Mouse (Mus musculus): Measurements from ENCODE around the gene Cul4a. TPM values are rescaled to one million over a fixed set of nuclear protein-coding genes. Genes with fewer than 3 reads are reported as not detected.
A peak's percentile ranks its signal among the peaks of the same experiment; 100 is the strongest.

The Cul4a gene
- polyA plus RNA-seq, 3 experiments from 2014 or later: 15.3 to 20.1 (median 16.9) TPM

DNA sequence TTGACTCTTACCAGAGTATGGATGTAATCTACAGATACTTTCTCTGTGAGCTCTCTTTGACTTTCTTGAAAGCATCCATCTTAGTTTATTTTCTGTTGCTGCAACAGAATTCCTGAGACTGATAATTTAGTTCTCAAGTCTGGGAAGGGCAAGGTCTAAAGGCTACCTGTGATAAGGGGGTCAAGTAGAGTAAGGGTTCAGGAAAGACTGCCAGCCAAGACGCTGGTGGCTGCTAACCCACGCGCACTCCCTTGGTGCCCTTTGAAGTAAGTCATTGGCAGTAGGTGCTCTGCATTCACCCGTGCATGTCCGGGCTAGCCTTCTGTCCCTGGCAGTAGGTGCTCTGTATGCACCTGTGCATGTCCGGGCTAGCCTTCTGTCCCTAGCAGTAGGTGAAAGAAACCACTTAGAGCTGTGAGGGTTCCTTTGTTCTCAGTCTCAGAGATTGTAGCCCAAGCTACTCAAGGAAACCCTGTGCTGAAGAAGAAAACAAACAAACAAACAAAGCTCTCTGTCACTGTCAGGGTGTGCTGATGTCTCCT is 34.3 kb downstream of the Cul4a start:
- no peak for ATAC-seq

DNA sequence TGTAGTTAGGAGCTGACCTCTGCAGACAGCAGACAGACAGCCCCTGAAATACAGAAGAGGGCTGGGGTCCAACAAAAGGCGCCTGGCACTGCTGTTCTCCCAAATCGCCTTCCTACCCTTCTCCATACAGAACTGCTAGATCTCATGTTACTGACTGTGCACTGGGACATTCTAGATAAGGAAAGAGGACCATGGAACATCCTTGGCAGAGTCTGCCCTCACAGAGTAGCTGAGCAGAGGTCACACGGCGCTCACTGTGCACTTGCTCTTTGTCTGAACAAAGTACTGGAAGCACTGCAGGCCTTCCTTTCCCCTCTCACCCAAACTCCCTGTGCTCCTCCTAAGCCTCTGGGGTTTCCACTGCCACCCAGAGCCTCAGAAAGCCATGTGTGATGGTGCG is 36.3 kb downstream of the Cul4a start:
- ATAC-seq: no peak

DNA sequence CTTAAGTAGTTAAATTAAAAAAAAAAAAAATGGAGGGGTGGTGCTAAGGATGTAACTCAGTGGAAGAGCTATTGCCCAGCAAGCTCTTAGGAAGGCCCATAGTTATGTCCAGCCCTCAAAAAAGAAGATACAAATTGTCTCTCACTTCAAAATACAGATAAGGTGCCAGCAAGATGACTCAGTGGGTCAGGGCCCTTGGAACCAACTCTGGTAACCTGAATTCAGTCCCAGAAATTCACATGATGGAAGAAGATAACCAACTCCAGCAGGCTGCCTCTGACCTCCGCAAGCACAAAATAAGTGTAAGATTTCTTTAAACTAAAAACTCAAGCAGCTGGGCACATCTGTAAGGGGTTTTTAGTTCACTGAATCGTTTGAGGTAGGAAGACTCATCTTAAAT is 43.1 kb downstream of the Cul4a start:
- no peak for ATAC-seq

DNA sequence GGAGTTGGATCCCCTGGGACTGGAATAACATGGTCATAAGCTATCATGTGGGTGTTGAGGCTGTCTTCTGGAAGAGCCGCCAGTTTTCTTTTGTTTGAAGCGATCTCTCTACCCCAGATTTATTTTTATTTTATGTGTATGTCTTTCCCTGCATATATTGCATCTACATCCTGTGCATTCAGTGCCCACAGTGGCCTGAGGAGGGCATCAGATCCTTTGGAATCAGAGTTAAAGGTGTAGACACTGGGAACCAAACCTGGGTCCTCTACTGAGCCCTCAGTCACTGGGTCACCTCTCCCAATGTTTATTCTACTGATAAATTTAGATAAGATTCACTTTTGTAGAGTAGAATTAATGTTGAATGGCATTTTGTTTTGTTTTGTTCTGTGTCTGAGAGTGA is 43.9 kb downstream of the Cul4a start:
- ATAC-seq: no peak

DNA sequence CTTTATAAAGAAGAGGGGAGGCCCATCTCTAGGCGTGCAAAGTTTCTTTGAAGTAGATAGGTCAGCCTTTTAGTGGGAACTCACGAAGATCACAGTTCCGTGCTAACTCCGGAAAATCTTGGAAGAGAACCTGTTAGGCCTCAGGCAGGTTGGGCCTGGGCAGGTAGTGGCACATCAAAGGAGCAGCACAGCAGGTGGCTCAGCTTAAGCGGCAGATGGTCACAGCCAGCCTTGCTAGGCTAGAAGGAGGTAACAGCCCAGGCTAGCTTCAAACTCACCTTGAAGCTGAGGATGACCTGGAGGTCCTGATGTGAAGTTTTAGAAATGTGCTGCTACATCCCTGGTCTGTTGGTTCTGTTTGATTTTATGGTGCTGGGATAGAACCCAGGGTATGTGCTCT is 44.4 kb downstream of the Cul4a start:
- no peak for ATAC-seq

DNA sequence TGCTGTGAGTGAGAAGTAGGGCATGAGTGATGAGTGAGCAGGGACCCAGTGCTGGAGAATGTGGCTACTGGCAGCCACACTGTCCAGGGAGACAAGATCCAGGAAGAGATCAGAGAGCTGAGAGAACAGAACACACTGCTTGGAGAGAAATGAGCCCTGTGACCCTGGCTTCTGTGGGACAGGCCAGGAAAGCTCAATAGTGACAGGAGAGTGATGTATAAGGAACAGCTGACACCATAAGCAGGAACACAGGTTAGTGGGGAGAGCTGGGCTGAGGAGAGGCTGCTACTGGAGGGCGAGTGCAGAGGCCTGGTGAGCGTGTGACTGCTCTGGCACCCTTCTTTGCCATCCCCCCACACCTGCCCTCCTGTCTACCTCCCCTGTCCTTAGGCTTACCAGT is 45.5 kb downstream of the Cul4a start:
- ATAC-seq: no peak

DNA sequence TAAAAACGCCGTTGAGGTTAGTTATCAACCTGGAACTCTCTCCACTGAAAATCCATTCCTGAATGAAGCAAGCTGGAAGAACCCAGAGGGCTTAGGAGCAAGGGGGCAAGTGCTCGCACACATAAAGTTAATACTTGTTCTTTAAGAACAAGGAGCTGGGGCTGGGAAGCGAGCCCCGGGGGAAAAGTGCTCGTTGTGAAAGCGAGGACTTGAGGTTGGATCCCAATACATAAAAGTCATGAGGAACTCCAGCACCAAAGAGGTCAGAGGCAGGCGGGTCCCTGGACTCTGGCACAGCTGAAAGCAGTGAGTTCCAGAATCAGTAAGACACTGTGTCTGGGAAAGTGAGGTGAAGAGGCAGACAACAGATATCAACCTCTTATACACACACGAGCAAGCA is 48.7 kb downstream of the Cul4a start:
- ATAC-seq: no peak

DNA sequence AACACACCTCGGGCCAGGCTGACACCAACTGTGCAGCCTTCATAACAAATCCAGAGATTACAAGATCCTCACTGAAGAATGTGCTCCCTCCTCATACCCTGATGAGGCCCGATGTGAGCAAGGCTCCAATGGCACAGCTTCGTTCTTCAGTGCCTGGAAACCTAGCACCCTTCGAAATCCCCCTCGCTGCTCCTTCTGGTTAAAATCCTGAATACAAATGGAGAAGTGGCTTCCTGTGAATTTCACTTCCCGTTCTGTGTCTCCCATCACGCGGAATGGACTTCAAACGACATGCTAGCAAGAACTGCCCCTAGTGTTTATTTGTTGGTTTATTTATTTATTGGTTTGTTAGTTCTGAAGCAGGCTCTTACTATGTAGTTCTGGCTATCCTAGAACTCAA is 49.9 kb downstream of the Cul4a start:
- ATAC-seq: no peak

DNA sequence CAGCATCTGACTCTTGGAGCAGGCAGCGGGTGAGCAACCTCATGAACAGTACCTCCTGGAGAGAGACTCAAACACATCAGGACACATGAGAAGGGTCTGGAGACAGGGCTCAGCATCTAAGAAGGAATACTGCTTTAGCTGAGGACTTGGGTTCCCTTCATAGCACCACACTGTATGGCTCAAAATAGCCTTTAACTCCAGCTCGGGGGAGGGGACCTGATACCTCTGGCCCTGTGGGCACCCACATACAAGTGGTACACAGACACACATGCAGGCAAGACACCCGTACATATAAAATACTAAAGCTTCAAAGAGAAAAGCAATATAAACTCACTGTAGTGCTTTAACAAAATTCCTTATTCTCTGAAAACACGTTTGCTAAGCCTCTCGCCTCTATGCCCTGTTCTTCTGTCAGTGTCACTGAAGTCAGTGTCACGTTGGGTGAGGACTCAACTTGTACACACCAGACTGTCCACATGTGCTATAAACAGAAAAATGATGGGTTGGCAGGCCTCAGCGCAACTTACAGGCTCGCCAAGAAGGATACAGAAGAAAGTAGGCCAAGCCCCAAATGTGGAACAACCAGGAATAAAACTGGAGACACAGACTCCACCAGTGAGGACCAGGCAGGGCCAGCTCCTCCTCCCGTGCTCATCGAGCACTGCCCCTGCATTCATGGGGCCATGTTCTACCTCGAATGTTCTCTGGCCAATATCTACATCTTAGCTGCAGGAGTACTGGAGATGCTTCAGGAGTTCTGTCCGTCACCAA is 51.1 kb downstream of the Cul4a start:
- ATAC-seq: no peak

DNA sequence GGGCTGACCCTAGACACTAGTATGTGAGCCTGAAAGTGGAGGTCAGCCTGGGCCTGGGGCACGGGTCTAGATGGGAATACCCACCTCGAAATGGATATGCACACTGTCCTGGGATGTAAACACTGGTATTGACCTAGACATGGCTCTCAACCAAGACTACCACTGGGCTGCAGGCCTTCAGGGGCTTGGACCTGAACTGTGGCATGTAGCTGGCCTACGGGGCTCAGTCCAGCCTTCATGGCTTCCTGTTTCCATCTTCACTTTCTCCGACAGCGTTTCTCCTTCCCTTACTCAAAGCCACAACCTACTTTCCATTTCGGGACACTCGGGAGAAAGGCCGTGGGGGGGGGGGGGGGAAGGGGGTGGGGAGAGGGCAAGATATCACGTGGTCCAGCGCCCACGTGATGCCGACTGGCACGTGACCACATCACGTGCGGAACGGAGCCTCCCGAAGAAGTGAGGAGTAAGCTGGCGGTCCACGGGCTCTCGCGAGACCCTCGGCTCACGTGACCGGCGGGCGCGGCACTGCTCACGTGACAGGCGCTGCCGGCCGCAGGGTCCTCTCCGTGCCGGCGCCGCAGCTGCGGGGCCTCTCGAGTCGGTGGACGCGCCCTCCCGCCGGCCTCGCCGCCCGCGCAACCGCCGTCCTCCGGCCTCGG is 53.4 kb downstream of the Cul4a start, which contains the start of gene Lamp1:
Lamp1 (plus strand) TSS at position 444 of the 659 bp plus-strand sequence.
- ATAC-seq: peak; percentile 90

DNA sequence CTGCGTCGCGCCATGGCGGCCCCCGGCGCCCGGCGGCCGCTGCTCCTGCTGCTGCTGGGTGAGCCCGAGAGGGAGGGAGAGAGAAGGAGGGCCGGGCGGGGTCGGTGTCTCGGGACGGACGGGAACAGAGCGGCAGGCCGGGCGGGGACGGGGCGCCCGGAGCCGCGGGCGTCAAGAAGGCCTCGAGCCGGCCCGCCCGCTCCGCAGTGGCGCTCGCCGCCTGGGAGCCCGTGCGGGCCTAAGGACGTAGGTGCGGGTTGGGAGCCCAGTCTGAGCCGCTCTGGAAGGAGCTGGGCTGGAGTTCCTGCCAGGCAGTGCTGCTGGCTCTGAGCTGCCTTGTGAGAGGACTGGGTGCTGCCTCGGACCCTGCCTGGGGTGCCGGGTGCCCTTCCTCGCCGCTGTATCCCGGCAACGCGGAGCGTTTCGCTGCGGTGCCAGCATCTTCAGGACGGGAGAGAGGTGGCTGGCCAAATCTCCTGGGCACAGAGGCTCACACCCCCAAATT is 54.0 kb downstream of the Cul4a start:
- peak; percentile 41 for ATAC-seq

DNA sequence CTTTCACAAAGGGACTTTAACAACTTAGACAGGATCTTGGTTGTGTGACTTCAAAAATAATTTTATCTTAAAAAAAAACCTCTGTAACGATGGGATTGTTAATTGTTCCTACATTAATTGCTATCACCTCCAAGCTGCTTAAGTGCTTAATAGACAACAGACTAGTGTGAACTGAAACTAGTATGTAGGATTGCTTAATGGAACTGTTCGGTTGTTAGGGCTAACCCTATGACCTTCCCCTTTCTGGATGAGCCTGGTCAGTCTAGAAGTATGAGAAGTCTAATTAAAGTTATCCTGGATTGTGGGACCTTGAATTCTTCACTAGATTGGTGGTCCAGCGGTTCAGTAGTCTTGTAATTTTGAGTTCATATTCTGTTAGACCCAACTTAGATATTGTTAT is 55.3 kb downstream of the Cul4a start:
- no peak for ATAC-seq

DNA sequence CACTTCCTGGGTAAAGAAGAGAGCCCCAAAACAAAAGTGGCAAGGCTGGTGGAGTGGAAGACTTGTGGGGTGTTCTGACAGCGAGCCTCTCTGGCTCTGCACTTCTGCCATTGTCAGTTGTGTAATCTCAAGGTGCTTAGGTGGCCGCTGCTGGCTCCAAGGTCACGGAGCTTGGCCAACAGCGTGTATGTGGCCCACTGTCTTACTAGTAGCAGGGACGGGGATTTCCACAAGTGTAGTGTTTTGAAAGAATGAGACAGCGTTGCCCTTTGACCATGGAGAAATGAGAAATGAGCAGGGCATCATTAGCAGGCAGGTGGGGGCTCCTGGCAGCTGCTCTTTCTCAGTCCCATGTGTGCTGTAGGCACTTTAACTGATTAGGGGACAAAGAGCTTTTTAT is 56.7 kb downstream of the Cul4a start:
- ATAC-seq: no peak

DNA sequence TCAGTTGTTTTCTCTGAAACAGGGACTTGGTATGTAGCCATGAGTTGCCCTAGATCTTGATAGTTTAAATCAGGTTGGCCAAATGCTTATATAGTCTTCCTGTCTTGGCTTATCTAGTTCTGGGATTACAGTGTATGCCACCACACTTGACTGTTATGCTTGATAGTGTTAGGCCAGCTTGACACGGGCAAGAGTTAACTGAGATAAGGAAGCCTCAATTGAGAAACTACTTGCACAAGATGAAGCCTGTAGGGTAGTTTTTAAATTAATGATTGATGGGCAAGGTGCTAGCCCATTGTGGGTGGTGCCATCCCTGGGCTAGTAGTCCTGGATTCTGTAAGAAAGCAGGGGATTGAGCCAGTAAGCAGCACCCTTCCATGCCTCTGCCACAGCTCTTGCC is 58.1 kb downstream of the Cul4a start:
- no peak for ATAC-seq

DNA sequence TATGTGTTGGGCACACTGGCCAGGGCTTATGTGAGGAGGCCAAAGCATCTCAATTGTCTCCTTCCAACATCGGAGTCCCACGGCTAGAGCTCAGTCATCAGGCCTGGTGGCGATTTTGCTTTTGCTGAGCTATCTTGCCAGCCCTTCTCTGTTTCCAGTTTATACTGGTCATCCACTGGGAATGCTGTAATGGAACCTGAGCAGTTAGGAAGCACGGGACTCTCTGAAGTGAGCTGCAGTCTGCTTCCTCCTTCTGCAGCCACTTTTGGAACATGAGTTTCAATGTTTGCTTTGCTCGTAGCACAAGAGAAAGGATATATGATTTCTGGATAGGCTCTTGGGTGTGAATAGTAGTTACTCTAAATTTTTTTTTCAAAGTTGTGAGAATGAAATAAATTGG is 58.9 kb downstream of the Cul4a start:
- ATAC-seq: no peak

DNA sequence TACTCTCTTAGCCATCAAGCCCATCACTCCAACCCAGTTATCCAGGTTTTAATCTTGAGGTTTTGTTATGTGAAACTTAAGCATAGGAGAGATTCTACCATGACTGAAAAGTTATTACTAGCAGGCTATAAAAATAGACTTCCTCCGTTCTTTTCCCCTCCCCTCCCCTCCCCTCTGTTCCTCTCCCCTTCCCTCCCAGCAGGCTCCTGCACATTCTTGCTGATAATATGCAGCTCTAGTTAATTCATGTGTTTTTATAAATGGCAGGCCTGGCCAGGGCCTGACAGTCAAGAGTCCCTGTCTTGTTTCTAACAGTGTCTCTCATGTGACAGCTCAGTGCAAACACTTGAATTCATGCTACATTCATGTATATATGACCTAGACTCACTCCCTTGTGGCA is 65.1 kb downstream of the Cul4a start:
- ATAC-seq: no peak

DNA sequence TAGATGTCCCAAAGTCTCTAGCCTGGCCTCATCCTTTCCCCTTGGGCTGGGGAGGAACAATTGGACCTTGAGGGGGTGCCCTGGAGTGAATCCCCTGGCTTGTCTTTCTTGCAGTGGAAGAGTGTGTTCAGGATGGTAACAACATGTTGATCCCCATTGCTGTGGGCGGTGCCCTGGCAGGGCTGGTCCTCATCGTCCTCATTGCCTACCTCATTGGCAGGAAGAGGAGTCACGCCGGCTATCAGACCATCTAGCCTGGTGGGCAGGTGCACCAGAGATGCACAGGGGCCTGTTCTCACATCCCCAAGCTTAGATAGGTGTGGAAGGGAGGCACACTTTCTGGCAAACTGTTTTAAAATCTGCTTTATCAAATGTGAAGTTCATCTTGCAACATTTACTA is 68.9 kb downstream of the Cul4a start:
- ATAC-seq: no peak

DNA sequence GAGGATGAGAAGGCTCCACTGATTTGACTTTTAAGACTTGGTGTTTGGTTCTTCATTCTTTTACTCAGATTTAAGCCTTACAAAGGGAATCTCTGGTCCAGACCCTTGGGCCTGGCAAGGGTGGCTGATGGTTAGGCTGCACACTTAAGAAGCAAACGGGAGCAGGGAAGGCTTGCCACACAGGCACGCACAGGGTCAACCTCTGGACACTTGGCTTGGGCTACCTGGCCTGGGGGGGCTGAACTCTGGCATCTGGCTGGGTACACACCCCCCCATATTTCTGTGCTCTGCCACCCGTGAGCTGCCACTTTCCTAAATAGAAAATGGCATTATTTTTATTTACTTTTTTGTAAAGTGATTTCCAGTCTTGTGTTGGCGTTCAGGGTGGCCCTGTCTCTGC is 69.4 kb downstream of the Cul4a start:
- no peak for ATAC-seq

DNA sequence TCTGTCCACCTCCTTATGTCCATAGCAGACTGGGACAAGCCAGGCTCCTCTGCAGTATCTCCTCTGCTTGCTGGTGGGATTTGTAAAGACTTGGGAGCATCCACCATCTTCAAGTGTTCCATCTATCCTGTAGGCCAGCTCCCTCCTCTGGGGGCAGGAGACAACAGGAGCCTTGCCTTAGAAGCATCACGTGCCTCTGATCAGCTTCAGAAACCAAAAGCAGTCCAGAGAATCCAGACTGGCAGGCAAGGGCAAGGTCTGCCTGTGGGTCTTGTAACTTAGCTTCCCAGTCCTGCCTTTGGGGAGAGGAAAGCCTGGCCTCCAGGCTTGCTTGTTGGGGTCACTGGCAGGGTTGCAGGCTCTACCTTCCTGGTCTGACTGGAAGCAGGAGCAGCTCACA is 70.2 kb downstream of the Cul4a start:
- ATAC-seq: no peak

DNA sequence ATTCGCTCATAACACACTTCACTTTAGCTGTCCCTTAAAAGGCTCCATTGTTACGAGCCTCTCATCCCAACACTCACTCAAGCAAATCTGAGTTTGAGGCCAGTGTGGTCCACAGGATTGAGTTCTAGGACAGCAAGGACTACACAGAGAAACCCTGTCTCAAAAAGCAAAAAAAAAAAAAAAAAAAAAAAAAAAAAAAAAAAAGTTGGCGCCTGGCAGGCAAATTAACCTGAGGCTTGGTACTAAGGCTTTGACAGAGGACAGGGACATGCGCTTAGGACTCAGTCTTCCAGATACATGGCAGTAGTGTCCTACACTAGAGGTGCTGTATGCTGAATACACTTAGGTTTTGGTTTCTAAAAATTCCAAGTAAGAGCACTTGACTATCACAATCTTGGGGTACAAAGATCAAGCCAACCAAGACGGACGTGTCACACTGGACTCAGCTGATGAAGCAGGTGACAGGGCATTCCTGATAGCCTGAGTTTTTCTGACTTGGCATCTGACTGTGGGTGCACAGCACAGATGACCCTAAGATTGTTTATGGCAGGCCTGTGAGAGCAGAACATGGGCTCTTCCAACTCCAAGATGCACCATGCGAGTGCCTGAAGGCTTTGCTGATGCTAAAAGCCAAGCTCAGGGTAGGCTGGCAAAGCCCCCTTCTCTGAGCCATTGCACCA is 71.9 kb downstream of the Cul4a start:
- ATAC-seq: no peak

DNA sequence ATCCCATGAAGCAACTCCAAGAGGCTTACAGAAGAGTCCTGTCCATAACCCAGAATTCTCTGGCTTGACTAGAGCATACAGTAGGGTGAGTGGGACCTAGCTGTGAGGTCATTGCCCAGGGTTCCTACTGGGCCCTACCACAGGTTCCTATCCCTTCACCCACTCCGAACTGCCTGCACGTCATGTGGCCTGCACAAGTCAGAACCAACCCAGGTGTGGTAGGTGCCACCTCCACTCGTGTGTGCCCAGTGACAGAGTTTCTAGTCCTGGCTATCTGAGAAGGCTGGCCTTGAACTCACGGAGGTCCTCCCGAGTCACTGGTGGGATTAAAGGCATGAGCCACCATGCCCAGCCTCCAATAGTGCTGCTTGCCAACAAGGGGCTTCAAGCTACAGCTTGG is 72.7 kb downstream of the Cul4a start:
- no peak for ATAC-seq

DNA sequence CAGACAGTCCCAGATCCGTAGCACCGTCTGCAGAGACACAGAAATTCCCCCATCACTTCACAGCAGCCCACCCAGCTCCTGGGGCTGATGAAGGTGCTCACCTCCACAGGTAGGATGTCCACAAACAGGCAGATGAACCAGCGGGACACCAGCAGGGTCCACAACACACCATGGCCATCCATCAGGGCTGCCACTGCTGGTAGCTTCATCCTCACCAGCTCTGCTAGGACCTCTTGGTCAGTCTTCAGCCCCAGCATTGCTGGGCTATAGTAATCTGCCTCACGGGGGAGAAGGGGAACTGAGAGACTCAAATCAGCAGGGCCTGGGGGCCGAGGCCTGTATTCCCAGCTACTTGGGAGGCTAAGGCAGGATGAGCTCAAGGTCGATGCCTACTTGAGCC is 74.1 kb downstream of the Cul4a start:
- no peak for ATAC-seq

DNA sequence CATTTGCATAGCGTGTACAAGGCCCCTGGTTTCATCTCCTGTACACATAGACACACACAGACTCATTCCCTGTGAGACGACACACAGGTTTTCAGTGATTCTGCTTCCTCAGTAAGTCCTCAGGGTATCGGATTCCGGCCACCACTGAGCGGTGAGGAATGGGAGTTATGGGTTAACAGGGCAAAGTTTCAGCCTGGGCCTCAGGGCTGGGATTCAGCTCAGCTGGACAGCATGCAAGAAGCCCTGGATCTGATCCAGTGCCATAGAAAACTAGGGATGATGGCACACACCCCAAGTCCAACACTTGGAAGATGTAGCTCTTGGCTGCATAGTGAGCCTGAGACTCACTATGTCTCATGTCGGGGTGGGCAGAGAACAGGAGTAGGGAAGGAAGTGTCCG is 74.5 kb downstream of the Cul4a start:
- no peak for ATAC-seq

DNA sequence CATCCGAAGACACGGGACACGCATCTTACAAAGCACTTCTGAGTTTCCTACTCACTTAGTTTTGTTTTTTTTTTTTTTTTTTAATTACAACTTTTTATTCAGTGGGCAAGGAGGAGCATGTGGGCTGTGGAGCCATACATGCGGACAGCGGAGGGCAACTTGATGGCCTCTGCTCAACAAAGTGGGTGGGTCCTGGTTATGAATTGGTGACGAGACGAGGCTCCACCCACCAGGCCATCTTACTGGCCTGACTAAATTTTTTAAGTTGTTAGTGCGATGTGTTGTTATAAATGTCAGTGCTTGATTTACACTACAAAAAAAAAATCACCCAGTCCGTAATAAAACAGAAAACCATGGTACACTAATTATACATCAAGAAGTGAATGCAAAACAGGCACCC is 75.0 kb downstream of the Cul4a start:
- no peak for ATAC-seq

Data from inflammation-experienced regulatory T-cells, adult 6 months (primary cell).